Mouse (Mus musculus): ENCODE results near the gene Gm4201. TPM values are rescaled to one million over a fixed set of nuclear protein-coding genes. Genes with fewer than 3 reads are reported as not detected.
"Not testable (repeated sequence)": the region's sequence is repeated elsewhere in the genome, so short reads cannot be mapped to it uniquely, and the experiment has no call there.

Gene Gm4201
- total RNA-seq (2021): not detected
- long read RNA-seq, experiment 1: 0 reads
- long read RNA-seq, experiment 2: 0 reads

GRCm38 (mm10) chr7:22565243-22565642, at the start of gene Gm4201:
Gm4201 (minus strand) TSS chr7:22565343.
- not testable (repeated sequence) for DNase-seq (ENCODE audit: low spot score in 2 of 2)

- not testable (repeated sequence) for DNase-seq (ENCODE audit: low spot score in 2 of 2)
These were observed 22.9 kb upstream of the Gm4201 start, which contains the start of gene Gm4565 for GRCm38 (mm10) chr7:22588027-22588426. Gm4565 (minus strand) TSS chr7:22588127.

GRCm38 (mm10) chr7:22534787-22535186, 30.4 kb downstream of the Gm4201 start, which contains the start of gene Gm8677:
Gm8677 (minus strand) TSS chr7:22534887.
- not testable (repeated sequence) for DNase-seq (ENCODE audit: low spot score in 2 of 2)

- DNase-seq (ENCODE audit: low spot score in 2 of 2): not testable (repeated sequence)
These were observed 42.5 kb downstream of the Gm4201 start, which contains the start of gene Vmn1r152 for GRCm38 (mm10) chr7:22522667-22523066. Vmn1r152 (plus strand) TSS chr7:22522967.

Other genes starting within 250 kb of the Gm4201 start
- not detected for gene Gm4187, start 235.6 kb downstream of the Gm4201 start, total RNA-seq (2021)
- not detected for gene Gm8660, start 194.3 kb downstream of the Gm4201 start, total RNA-seq (2021)
- gene Vmn1r148, start 151.8 kb downstream of the Gm4201 start, total RNA-seq (2021): not detected
- gene Vmn1r149, start 127.1 kb downstream of the Gm4201 start, total RNA-seq (2021): not detected
- gene Gm10665, start 101.3 kb downstream of the Gm4201 start, total RNA-seq (2021): not detected
- gene Vmn1r151, start 65.7 kb downstream of the Gm4201 start, total RNA-seq (2021): not detected
- not detected for gene Vmn1r152, start 42.4 kb downstream of the Gm4201 start, total RNA-seq (2021)
- not detected for gene Gm8677, start 30.5 kb downstream of the Gm4201 start, total RNA-seq (2021)
- gene Gm4565, start 22.8 kb upstream of the Gm4201 start, total RNA-seq (2021): not detected
- not detected for gene Vmn1r155, start 92.7 kb upstream of the Gm4201 start, total RNA-seq (2021)
- gene Gm8693, start 127.0 kb upstream of the Gm4201 start, total RNA-seq (2021): not detected
- gene Gm4567, start 154.4 kb upstream of the Gm4201 start, total RNA-seq (2021): not detected
- gene Vmn1r157, start 196.4 kb upstream of the Gm4201 start, total RNA-seq (2021): not detected
- gene Vmn1r158, start 225.4 kb upstream of the Gm4201 start, total RNA-seq (2021): not detected

Data from left cerebral cortex, adult 18-20 months (tissue).